Mouse (Mus musculus) layer of hippocampus, adult 8-10 months (tissue): Measurements from ENCODE around the gene Aatk. TPM values are rescaled to one million over a fixed set of nuclear protein-coding genes. Genes with fewer than 3 reads are reported as not detected.

Source experiments
- DNase-seq, 2 experiments: peaks; one replicate each; pipeline ENCODE4 v3.0.0; 2022; ENCODE audit warnings: low spot score in 2 of 2
- total RNA-seq, 4 experiments: library from RNA; stranded (reverse); gene quantifications; 2 replicates each; pipeline ENCODE4 v1.2.4; 2022

Gene Aatk
- total RNA-seq, 4 experiments from 2014 or later: 217 to 247 (median 224) TPM

DNA sequence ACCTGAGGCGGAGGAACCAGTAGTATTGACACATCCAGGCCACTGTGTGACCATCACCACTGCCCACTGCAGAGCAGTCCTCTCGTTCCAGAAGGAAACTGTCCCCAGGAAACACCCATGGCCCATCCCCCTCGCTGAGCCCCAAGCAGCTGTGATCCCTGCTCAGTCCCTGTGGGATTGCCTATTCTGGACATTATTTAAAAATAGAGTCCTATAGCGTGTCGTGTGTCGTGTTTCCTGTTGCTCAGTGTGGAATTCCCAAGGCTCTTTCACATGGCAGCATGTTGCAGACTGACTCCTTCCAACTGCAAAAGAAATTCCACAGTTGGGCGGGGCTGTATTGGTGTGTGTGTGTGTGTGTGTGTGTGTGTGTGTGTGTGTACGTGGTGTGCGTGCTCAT, 5.3 kb upstream of the Aatk start:
- DNase-seq: no peak

DNA sequence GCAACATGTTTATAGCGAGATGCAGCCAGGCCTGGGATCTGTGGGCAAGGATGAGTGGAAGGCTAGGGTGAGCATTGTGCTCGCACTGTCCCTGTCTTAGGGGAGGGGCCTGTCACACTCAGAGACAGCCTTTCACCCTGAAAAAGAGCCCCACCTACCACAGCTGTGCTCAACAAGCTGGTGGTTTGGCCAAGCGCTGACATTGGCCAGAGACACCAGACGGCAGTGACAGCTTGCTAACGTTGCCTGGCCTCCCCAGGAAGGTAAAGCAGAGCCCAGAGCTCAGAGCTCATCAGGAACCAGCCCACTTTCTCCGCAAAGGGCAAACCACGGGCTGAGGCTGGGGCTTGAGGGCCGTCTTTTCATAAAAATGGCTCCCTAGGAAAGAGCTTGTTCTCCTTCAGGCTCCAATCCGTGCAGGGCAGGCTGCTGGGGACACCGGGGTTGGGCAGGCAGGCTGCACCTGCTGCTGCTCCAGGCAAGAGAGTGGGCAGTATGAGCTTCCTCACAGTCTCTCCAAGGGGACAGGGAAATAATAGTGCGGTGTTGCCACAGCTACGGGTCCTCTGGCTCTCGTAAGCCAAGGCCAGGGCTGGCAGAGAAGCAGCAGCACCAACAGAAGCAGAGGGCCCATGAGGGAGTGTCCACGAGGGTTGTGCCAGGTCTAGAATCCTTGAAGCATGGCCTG, 4.3 kb upstream of the Aatk start:
- DNase-seq: no peak

DNA sequence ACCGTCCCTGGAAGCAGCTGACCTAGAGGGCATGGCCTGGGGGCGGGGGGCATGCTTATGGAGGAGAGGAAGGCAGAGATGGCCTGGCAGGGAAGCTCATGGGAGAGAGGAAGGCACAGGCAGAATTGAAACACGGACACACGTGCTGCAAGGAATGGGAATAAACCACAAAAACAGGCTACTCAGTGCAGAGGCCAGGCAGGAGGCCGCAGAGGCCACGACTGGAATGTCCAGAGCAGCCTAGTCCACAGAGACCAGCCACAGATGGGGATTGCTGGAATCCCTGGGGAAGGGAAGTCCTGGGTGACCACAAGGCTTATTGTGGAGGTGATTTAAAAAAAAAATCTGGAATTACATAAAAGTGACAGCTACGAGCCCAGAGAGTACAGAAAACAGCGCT, 2.1 kb upstream of the Aatk start:
- no peak for DNase-seq

DNA sequence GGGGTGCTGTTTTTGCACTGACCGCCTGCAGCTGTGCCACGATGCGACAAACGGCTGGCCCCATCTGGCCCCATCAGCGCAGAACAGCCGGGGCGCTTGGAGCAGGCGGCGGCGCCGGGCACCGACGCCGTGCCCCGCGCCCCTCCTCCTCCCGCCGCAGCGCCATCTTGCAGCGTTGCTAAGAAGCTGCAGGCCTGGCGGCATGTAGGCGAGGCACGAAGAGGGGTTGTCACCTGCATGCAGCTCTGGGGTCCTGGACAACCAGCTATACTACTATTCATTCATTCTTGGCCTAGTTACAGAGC, 1.2 kb upstream of the Aatk start:
- no peak for DNase-seq

DNA sequence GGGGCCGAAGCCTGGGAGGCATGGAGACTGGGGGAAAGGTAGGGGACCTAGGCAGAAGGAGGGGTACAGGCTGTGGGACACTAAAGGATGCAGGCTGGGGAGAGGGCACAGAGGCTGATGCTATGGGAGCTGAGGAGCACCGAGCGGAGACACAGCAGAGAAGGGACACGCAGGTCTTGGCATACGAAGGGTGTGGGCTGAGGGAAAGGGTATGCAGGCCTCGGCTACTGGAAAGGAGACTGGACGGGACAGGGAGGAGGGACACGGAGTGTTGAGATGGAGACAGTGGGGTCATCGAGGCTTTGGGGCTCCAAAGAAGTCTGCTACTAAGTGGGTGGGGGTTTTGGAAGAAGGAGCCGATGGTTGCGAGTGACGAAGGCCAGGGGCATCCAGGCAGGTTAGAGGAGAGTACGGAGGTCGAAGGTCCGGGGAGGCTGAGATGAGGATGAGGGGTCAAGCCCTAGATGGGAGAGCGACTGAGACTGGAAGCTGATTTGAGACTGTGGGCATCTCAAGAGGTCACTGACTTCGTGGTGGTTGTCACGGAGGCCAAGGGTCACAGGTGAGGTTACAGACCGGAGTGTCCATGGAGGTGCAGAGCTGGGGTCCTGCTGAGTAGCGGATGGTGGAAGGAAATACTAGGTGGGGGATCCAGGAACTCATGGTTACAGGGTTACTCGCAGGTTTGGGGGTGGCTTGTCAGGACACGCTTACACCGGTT, 724 bp upstream of the Aatk start:
- DNase-seq: no peak

DNA sequence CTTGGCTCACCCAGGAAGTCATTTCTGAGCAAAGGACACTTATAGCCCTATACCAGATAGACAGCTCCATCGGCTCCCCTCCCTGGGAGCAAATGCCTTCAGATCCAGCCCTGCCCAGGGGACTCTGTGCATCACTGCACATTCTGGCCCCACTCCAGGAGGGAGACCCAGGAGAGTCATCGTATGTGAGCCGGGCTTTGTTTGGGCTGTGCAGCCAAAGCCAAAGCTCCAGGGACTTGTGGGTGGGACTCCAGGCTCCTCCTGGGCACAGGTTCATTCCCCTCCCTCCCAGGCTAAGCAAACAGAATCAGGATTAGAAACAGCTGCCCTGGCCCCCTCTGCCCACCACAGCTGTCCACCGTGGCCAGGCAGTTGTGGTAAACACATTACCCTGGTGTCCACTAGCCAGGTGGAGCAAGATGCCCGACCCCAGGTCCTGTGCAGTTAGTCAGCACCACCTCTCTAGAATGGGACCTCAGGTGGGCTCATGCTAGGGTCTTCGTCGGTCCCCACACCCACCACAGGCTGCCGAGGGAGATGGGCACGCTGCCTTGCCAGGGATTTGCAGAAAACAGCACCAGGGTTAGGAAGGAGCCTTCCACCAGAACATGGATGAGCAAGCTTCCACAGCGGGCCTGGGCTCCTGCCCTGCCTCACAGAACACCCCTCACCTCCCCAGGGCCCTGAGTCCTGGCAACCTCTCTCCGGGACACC, 971 bp downstream of the Aatk start:
- DNase-seq: no peak

DNA sequence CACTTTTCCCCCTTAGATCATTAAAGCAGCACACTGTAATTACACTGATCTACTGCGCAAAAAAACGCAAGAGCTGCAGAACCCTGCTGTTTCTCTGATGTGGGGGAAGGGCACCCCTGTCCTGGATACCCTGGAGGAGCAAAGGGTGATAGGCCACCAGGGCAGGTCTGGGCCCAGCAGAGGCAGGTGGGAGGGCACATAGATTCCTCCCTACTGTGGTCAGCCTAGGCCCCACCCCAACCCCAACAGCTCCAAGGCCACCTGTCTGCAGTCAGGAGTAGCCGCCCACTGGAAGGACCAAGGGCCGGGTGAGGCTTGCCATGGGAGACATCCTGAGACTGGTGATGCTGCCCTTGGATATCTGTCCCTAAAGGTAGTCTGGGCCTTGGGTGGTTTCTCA, 1.6 kb downstream of the Aatk start:
- no peak for DNase-seq

DNA sequence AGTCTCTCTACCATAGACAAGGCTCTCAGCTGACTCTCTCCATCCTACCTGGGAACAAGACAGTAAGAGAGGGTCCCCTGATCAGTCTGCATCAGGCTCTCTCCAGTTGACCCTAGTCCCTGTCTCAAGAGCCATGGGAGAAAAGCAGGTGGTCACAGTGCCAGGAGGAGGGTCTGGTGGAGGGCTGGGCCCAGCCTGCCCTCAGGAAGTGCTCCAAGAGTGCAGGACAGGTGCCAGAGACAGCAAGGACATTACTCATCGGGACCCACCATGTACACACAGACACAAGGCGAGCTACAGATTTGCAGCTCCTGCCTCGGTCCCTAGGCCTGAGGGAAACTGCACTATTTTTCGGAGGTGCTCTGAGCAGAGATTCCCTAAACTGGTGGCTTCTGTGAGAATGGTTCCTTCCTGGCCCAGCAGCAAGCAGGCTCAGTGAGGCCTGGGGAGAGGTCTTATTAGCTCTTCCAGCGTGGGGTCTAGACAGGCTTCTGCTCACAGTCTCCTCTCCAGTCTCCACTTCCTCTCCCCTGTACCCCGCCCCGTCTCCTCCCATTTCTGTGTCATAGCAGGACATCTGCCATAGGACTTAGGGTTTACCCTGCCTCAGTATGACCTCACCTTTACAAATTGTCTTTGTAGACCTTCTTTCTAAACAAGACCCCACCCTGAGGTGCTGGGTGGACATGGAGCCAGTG, 4.7 kb downstream of the Aatk start:
- DNase-seq: no peak

DNA sequence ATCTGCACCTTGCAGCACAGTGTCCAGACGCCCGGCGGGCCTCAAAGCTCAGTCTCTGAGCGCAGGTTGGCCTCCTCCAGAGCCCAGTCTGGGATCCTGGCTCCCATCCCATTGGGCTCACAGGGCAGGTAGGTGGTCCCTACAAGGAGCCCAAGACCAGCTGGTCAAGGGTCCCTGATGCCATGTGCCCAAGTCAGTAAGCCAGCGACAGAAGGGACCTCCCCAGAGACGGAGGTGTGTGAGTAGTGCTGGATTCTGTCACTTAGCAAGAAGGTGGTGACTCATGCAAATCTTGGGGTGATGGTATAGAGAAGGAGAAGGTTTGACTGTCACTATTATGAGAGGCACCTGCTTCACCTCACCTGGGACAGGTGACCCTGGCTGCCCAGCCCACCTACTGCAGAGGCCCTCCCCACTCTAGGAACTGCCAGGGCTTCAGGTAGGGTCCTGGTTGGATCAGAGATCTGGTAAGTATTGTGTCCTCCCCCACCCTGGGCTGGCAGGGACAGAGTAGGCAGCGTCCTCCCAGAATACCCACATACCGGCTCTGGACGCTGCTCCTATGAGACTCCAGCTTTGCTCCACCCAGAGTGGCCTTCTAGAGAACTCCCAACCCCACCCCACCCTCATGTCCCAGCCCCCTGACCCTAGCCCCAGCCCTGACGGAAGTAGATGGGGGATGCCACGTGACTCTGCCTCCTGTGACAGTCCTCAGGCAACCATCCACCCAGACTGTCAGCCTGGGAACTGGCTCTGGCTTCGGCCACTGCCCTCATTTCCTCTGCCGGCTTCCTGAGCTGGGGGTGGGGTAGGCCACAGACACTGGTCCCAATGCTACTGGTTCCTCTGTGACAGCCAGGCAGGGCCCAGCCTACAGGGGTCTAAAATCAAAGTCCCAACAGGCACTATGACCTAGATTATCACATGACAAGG, 5.5 kb downstream of the Aatk start:
- no peak for DNase-seq

DNA sequence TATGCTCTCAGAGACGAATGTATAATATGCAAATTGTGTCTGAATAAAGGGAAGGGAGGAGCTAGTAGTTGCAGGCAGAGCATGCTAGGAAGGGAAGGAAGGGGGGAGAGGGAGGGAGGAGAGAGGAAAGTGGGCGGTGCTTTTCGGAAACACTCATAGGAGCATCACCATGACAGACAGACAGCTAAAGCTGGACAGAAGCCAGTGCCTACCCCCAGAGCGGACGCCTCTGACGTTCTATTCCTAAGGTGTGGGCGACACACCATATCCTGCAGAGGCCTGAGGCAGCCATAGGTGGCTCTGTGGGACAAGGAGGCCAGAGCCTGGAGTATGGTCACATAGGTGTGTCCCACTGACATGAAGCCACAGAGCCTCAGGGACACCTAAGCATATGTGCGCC, 6.5 kb downstream of the Aatk start:
- peak in 1 of 2 experiments; percentile 56 for DNase-seq

DNA sequence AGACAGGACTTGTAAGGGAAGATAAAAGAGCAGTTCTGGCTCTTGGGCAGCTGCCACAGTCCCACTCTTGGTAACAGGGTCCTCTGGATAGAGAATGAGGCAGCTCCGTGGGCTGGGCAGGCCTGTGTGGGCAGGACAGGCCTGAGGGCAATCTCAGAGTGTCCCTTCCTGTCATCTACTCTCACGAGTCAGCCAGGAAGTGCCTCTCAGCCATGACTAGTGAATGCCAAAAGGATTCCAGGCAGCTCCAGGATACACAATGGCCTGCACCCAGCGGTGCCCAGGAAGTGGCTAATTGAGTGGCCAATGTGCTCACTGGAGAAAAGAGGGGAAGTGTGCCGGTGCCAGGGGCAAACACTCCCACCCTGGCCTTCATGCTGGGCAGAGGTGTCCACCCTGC, 7.4 kb downstream of the Aatk start:
- DNase-seq: no peak

DNA sequence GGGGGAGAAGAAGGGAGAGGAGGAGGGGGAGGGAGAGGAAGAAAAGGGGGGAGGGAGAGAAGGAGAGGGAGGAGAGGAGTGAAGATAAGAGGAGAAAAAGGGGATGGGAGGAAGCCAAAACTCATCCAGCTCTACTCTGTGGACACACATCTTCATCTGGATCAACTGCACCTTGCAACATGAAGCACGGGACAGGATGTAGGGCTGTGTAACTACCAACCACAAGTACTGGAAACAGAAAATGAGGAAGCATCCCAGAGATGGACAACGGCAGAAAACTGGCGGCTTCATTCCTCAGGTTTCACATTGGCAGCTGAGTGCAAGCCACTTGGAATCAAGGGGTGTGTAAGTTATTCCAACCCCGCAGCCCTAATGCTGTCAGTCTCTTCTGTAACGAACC, 12.2 kb downstream of the Aatk start:
- DNase-seq: no peak

DNA sequence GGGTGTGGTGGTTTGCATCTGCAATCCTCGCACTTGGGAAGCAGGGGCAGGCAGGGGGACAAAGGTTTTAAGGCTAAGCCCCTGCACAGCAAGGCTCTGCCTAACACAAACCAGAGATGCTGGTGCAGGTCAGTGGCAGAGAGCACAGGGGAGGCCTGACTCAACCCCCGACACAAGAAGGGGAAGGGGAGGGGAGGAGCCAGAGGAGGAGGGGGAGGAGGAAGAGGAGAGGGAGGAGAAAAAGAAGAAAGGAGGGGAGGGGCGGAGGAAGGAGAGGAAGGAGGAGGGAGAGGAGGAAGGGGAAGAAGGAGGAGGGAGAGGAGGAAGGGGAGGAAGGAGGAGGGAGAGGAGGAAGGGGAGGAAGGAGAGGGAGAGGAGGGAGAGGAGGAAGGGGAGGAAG, 12.7 kb downstream of the Aatk start:
- DNase-seq: no peak

DNA sequence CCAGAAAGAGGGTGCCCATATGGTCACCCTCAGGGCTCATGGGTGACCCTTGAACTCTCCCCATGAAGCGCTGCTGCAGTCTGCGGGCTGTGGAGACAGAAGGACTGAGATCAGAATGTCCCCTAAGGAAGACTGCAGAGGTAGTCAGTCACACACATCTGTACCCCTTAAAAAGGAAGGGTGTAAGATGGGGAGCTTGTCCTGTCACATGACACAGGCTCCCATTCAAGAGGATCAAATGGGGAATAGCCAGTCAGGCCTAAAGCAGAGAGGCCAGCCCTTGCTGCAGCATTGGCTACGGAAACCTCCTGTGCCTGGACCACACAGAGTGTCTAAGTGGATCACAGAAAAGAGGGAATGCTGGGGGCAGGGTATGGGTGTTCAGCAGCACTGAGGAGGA, 13.5 kb downstream of the Aatk start:
- no peak for DNase-seq

DNA sequence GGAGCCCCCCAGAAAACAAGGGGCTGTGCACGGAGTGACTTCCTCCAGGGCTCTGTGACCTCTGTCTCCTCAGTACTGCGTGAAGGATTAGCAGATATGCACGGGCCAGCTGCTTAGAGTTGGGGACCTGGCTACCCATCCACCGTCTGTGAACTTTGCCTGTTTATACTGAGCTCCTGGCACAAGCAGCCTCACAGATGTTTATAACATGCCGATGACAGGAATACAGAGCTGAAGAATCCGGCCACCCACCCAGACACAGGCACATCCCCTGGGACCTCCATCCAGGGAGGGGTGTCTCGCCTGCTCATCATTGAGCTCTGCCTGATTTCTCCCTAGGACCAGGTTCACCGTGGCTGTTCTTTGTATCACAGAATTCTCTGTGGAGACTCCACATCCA, 14.9 kb downstream of the Aatk start:
- DNase-seq: no peak

DNA sequence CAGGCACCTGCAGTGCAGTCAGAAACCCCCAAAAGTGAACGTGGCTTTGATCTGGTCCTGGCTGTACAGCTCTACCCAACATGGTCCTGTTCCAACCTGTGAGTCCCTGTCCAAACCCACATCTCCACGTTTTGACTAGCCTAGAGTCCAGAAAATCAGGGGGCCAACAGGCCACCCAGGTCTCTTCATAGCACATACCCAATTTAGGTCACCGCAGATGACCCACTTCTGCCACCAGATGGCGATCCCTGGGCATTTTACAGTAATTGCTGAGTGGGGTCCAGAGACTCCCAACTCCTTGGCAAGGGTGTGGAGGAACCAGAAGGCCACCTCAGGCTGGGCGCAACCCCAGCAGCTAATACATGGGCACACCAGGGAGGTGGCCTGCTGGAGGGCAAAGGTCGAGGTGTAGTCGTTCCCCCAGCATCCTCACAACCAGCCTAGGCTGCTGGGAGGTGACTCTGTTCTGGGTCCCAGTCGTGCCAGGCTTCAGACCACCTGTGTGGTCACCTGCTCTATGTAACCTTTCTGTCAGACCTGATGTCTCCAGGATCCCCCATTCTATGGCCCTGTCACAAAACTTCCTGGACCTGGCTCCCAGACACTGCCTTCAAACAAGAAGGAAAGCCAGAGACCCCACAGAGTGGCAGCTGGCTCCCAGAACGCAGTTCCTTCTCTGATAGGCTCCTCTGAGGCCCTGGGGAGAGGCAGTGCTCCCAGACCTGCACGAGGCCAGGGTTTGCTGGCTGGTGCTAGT, 16.6 kb downstream of the Aatk start:
- DNase-seq: no peak

DNA sequence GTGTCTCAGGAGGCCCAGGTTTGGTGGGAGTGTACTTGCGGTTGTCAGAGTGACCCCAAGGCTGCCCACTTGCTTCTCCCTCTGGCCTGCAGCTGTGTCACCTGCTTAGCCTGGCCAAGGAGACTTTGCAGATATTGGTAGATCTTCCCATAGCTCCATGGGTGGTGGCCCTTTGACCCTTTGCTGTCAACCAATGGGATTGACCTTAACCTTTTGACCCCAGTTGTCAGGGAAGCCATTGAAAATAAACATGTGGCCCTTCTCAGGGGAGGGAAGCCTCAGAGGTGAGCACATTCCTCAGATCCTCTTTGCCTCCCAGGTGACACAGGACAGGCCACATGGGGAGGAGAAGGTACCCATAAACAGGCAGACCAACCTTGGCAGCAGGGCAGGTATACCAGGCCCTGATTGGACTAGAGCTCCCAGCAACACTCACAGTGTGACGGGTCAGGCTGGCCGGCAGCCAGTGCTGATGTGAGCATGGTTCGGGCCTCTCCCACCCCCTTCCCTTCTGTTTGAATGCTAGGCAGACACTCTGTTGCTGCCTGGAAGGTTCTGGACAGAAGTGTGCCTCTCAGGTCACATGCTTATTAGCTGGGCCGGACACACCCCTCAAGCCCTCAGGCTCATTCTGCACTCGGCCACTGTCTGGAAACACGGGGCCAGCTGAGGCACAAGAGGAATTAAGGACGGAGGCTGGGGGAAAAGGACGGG, 17.4 kb downstream of the Aatk start:
- no peak for DNase-seq

DNA sequence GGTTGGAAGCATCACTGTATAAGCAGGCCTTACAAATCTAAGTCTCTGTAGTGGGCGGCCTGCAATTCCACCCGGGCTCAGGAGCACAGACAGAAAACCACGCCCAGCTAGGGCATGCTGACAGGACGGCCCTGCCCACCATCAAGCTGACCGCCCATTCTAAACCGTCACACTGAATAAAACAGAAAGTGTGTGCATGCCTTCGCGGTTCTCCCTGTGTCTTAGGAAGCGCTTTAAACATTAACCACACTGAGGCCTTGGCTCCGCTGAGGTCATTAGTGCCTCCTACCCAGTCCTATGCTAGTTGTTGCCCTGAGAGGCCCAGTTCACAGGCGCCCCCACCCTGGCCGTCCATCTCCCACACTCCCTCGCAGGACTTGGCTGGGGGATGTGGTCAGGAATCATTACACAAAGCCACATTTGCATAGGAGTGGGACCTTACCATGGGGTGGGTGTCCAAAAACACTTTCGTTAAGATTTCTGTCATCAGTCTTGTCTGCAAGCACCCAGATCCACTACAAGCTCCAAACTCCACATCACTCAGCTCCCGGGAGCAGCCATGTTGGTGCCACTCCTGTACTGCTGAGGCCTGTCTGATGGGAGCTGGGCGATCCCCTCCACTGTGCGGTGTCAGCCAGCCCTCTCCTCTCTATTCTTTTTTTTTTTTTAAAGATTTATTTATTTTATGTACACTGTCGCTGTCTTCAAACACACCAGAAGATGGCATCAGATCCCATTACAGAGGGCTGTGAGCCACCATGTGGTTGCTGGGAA, 18.5 kb downstream of the Aatk start:
- no peak for DNase-seq

DNA sequence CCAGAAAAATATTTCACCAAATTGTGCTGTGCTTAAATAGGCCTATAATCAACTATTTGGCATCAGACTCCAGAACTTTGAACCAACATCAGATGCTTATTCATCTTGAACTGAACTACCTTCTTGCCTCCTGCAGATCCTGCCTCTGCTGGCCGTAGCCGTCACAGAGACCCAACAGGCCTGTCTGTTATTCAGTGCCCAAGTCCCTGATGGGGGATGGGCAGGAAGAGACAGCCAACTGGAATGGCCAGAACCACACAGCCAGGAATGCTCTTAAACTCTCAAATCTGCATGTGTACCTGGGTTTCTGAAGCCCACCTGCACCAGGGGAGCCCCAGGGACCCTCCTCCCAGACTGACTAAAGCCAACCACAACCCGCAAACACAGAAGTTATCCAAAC, 20.0 kb downstream of the Aatk start:
- no peak for DNase-seq
